Mouse (Mus musculus) CD8-positive naive resting alpha-beta T cell, adult 2 months (primary cell): ENCODE measurements around the gene Dcst2.

Experiments
- DNase-seq, 2 experiments: peaks; one replicate each; pipeline ENCODE4 v3.0.0; 2022; ENCODE audit warnings: low read depth in 2 of 2, low spot score in 2 of 2

The Dcst2 gene

DNA sequence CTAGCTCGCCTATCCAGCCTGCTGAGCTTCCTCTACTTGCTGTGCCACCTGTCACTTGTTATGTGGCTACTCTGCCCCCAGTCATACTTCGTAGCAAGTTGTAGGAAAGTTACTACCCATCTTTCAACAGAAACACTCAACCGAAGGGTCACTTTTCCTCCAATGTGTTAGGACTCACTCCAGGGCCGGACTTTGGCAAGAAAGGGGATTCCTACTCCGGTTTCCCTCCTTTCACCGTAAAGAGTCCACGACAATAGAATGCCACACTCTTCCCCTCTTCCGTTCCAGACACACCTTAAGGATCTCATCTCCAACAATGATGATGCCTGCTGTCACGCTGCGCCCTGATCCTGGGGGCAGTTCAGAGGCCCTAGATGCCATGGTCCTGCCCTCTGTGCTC is 49.1 kb downstream of the Dcst2 start:
- DNase-seq = no peak

DNA sequence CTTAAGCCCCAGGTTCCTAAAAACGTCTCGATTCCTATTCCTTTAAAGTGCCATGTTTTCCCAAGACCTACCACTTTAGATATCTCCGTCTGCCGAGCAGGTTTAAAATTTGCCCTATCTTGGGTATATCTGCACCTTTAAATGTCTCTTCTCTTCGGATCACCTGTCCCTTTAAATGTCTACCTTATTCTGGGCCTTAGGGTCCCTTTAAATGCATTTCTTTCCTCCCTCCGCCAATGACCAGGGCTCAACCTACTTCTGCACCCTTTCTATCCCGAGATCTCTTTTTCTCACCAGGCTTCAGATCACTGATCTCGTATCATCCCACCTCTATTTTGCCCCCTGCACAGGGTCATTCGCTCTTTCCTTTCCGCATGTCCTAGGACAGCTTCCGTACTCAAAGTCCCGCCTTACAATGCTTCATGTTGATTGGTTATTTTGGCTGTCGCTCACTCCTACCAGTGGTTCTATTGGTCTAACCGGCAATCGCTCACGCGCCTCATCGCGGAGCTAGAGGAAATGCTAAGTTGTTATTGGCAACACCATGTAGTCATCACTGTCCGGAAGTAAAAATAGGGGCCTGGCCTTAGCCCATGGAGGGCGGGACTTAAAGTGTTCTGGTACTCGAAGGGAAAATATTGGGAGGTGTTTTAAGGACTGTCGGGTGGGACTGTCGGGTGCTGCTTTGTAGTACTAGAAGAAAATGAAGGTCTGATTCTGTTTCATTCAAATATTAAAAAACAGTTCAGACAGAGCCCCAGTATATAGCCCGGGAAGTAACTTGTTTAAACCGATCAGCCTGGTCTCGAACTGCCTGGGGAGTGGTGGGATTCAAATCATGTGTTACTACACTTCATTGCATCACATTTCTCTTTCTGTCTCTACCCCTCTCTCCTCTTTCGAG is 50.0 kb downstream of the Dcst2 start, which contains the start of gene Flad1:
Flad1 (minus strand) TSS at position 381 of the 904 bp plus-strand sequence.
- peak; percentile 96 to 99 for DNase-seq

DNA sequence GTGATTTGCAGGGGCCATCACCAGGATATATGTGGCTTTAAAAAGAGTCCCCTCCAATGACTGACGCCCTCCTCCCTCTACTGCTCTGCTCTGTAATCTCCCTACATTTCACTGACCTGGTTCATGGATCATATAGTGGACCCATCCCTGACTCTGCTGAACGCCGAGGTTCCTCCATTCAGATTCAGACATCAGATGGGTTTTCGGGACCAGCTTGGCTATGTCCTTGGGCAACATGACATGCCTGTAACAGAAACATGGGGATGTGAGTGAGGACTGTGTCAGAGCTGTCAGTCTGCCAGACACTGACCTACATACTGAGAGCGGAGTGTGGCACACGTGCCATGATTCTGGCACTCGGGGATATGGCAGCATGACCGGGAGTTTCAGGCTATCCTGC is 54.4 kb downstream of the Dcst2 start:
- DNase-seq = no peak

DNA sequence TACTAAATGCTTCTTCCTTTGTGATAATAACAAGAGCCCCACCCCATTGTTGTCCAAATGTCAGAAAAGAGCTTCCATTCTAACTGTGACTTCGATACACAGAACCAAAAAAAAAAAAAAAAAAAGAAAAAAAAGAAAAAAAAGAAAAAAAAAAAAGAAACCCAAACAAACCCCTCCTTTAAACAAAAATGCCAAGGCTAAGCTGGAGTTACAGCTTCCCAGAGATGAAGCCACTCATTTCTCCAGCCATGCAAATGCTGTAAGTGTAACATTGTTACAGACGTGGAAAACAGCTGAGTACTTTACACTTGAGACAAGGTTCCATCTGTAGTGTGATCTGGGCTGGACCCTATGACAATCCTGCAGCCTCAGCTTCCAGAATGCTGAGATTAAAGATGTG is 55.4 kb downstream of the Dcst2 start:
- DNase-seq = no peak

DNA sequence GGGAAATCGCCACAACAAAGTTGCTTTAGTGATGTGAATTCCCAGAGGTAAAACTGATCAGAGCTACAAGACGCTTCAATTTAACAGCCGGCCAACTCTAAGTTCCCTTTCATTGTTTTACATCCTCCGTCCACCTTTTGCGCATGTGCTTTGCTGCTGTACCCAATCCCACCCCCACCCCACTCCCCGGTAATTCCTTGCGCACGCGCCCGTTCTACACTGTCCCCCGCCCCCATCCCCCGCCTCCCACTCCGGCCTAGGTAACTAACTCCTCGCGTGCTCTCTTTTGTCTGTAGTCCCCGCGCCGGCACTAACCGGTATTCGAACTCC is 56.0 kb downstream of the Dcst2 start:
- no peak for DNase-seq

DNA sequence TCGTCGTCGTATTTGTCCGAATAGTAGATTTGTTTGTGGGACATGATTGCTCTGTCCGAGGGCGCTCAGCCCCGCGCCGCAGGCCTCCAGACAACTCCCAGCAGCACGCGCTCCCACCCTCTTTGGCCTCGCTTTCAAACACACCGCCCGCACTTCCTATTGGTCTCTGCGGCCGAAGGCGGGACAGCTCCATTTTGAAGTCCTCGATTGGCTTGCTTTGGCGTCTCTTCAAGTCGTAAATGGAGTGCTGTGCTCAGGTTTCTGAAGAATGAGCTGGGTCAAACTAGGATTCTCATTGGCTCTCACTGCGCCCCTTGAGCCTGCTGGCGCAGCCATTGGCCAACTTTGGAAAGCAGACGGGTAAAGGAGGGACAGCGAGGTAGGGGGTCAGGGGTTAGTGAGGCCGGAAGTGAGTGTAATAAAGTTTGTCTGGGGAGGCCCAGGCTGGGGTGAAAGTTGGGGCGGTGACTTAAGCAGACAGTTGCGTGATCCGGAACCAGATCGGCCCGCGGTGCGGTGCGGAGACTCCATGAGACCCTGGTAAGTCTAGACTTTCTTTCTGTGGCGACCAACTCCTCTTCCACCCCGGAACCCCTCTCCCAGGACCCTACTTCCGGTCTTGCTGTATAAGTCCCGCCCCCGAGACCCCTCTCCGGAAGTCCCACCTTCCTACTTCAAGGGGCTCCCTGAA is 56.5 kb downstream of the Dcst2 start, which contains the start of the genes Cks1b and Shc1:
Cks1b (minus strand) TSS at position 214 of the 691 bp plus-strand sequence.
Shc1 (plus strand) TSS at position 274 of the 691 bp plus-strand sequence.
- peak; percentile 92 for DNase-seq

DNA sequence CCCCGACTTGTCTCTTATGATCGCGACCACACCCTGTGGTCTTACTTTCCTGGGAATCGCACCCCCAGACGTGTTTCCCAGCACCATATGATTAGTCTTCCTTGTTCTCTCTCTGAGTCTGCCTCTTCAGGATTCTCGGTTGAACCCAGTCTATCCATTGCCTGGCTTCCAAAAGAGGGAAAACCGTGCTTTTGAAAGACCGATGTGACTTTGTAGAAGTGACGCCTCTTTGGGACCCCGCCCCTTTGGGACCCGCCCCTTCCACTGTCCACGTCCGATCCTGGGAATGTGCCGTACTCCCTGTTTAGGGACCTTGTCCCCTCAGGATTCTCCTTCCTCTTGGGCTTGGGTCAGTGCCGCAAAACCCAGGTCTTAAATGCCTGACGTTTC is 57.1 kb downstream of the Dcst2 start:
- no peak for DNase-seq

DNA sequence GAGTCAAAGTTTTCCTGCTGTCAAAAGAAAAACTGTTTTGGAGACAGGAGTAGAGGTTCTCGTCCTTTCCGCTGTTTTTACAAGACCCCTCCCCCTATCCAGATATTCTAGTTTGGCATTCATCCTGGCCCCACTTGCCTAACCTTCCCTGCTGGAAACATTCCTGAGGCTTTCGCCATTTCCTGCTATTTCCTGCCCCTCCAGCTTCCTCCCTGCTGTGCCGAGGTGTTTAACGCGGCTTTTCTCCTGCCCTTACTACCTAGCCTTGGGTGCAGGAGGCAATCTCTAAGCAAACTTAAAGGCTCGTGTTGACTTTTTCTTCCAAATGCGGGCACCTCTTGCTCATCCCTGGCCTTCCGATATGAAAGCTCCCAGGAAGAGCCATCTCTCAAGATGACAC is 57.8 kb downstream of the Dcst2 start:
- DNase-seq = no peak

DNA sequence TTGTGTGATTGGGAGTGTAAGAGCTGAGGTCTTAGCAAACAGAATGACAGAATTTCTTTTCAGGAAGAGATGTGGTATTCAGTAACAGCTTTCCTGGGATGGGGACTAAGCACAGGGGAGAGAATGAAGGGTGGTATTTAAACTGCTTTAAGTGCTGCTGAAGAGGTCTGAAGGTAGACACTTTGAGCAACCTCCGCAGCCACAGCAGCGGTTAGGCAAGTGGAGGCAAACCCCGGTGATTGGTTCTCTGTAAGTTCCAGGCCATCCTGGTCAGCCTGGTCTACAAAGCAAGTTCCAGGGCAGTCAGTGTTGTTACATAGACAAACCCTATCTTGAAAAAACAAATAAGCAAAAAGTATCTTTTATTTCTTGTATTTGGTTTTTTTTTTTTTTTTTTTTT is 58.2 kb downstream of the Dcst2 start:
- no peak for DNase-seq

DNA sequence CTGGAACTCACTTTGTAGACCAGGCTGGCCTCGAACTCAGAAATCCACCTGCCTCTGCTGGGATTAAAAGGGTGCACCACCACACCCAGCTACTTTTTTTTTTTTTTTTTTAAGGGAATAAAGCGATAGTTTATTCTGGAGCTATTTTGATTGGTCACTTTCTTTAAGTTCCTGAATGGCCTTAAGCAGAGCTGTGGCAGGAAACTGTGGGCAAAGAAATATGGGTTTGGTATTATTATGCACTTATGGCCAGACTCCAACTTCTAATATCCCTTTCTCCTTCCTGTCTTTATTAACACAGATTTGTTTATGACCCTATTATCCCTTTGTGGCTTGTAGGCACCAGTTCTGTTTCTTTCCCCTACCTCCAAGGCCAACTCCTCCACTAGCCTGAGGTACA is 58.6 kb downstream of the Dcst2 start:
- no peak for DNase-seq

DNA sequence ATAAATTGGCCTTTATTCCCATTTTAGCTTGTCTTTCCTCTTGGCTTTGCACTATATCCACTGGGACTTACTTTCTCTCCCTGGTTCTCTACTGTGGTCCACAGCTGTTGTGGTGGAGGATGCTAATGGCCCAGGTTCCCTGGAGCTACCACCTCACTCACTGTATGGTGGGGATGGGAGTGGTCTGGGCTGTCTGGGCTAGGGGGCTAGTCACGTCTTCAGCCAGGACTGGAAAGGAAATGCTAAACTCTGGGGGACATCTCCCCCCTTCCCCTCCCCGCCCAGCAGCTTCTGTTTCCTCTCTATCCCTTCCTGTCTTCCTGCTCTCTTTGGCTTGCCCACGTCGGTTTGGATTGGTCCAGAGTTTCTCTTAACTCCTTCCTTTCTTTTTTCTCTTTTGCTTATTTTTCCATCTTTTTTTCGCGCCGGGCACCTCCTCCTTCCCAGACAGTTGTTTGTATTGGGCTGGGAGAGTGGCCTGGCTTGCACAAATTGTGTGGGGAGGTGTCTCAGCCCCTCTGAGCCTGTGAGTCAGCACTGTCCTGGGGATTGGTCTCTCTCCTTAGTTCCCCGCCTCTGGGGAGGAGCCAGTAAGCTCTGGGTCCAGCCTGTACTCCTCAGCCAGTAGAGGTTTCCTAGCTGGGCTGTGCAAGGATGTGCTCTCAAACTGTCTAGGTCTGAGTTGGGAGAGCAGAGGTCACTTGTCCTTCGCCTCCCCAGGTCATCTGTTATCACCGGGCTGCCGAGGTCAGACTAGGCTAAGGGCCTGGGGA is 59.4 kb downstream of the Dcst2 start:
- DNase-seq = no peak

DNA sequence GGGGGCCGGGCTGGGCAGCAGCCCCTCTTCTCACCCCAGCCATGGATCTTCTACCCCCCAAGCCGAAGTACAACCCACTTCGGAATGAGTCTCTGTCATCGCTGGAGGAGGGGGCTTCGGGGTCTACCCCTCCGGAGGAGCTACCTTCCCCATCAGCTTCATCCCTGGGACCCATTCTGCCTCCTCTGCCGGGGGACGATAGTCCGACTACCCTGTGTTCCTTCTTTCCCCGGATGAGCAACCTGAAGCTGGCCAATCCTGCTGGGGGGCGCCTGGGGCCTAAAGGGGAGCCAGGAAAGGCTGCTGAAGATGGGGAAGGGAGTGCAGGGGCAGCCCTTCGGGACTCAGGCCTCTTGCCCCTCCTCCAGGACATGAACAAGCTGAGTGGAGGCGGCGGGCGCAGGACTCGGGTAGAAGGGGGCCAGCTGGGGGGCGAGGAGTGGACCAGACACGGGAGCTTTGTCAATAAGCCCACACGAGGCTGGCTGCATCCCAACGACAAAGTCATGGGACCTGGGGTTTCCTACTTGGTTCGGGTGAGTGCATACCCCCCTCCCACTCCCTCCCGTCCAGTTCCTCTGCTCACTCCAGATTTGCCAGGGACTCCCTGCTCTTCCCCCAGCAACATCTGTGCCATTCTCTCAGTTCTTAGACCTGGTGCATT is 60.2 kb downstream of the Dcst2 start:
- DNase-seq = no peak

DNA sequence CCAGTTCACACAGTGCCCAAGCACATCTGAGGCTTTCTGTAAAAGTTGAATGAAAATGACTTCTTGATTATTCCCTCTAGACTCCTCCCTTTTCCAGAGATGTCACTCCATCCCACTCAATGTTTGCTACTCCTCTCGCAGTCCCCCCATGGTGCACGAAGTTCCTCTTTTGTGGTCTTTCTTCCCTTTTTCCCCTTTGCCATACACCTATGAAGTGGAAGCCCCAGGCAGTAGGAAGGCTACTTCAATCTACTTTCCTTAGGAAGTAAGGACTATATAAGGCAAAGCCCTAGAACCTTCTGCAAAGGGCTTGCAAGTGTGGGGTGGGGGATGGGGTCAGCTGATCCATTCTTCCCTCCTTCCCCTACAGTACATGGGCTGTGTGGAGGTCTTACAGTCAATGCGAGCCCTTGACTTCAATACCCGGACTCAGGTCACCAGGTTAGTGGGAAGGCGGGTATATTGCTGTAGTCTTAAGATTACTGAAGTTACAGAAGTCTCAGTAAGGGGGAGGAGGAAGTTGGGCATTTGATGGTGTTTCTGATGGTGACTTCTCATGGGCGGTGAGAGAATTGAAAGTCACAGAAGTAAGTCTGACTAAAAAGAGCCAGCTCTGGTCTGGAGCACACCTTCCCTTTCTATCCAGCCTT is 60.9 kb downstream of the Dcst2 start:
- no peak for DNase-seq

DNA sequence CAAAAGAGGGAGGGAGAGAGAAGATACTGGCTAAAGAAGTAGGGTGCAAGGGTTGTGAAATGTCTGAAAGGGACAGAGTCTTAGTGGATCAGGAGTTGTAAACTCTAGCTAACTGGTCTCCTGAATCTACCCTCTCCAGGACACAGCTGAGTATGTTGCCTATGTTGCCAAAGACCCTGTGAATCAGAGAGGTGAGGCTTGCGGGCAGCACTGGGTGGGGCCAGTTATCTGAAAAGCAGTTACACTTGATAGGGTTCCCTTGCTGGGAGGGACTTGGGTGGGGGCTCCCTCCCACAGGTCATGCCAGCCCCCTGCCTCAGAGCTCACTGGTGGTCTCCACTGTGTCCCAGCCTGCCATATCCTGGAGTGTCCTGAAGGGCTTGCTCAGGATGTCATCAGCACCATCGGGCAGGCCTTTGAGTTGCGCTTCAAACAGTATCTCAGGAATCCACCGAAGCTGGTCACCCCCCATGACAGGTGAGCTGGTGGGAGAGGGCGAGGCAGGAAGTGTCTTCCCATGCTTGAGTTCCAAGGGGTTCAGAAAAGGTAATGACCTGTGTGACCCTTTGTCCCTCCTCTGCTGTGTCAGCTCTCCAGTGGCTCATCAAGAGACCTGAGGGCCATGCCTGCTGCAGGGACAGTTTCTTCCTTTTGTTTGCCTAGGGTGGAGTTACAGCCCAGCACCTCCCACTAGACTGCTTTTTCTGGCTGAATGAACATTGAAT is 62.8 kb downstream of the Dcst2 start:
- no peak for DNase-seq

DNA sequence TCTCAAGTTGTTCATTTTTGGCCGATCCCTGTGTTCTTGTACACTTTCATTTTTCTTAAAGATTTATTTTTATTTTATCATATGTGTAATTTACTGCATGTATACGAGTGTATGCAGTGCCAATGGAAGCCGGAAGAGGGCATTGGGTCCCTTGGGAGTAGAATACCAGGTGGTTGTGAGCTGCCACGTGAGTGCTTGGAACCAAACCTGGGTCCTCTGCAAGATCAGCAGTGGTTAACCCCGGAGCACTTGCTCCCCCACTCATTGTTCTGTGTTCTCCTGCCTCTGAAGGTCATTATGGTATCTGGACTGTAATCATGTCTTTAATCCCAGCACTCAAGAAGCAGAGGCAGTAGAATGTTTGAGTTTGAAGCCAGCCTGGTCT is 63.4 kb downstream of the Dcst2 start:
- no peak for DNase-seq

DNA sequence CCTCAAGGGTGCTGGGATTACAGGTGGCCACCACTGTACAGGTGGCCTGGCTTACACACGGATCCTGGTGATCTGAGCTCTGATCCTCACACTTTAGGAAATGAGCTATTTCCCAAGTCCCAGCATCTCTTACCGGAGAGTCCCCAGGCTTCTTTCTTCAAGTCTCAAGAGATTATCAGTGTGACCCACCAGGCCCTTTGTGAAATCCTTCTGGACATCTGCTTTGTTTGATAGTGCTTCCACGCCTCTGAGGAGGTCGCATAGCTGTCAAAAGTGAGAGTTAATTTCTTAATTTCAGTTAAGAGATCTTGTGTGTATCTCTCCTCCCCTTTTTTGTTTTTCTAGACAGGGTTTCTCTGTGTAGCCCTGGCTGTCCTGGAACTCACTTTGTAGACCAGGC is 64.1 kb downstream of the Dcst2 start:
- DNase-seq = no peak
